Mouse (Mus musculus) thymus, adult 2 months (tissue): Measurements from ENCODE around the gene Tspan1.

Source experiments
- CTCF ChIP-seq: fragments of 200-500 bp; IDR thresholded peaks from 2 replicates; pipeline ENCODE4 v1.5.1; 2012; ENCODE audit warnings: mild to moderate bottlenecking, control low read depth, low read length, moderate library complexity, borderline replicate concordance; ENCODE audit not compliant: control insufficient read depth, poor library complexity, insufficient read depth; ENCODE audit errors: extremely low read depth
- POLR2A ChIP-seq: fragments of 200-500 bp; IDR thresholded peaks from 2 replicates; pipeline ENCODE4 v1.6.1; 2012; ENCODE audit warnings: mild to moderate bottlenecking, low read length, control low read depth, moderate library complexity; ENCODE audit not compliant: control insufficient read depth, poor library complexity, insufficient read depth; ENCODE audit errors: extremely low read depth

DNA sequence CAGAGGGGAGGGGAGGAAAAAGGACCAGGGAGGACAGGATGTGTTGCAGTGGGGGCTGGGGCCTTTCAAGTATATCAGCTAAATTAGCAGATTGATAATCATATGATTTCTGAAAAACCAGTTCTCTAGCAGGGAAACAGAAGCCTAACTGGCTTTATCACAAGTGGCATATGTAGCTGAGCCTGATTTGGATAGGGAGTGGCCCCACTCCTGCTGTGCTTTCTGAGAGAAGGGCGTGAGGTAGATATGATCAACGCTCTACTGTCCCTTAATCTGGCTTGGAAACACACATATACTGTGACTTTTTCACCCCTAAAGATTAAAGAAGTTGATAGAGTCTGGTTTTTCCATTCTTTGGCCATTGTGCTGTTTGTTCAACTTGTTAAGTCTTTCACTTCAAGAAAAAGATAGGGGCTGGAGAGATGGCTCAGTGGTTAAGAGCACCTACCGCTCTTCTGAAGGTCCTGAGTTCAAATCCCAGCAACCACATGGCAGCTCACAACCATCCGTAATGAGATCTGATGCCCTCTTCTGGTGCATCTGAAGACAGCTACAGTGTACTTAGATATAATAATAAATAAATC is 41.5 kb downstream of the Tspan1 start:
- TF ChIP-seq CTCF (no peak), POLR2A (no peak)
